Mouse (Mus musculus): Measurements from ENCODE around the gene Banp. TPM values are rescaled to one million over a fixed set of nuclear protein-coding genes. Genes with fewer than 3 reads are reported as not detected.

Gene Banp
- polyA plus RNA-seq, 1 experiment from 2014 or later, result 53.0 TPM

GRCm38 (mm10) chr8:121981520-121981895 is 32.0 kb downstream of the Banp start:
- Histone ChIP-seq H3K27me3 (ENCODE audit: control insufficient read depth, insufficient read depth, low read depth, low read length) (no peaks in the 10 kb centered on the region), H3K4me2 (ENCODE audit: low read depth, low read length) (no peak overlapping the region), H3K4me3 (ENCODE audit: low read length) (no peak overlapping the region), H3K9me3 (ENCODE audit: control insufficient read depth, low read length) (no peaks in the 10 kb centered on the region), H3K9ac (ENCODE audit: low read length) (no peak overlapping the region), H3K4me1 (replicated peaks; ENCODE audit: control insufficient read depth, insufficient read depth, low read length) (no peaks in the 10 kb centered on the region), H3K27ac (ENCODE audit: low read length) (no peak overlapping the region), H3K36me3 (ENCODE audit: control insufficient read depth, insufficient read depth, low read length) (peaks cover 22% of the 10 kb centered on the region)
- 81% methylated on average over 7 of the region's 7 CpGs for WGBS
- no peak for ATAC-seq (ENCODE audit: low read depth)

- Histone ChIP-seq H3K36me3 (ENCODE audit: control insufficient read depth, insufficient read depth, low read length) (peaks cover 15% of the 10 kb centered on the region), H3K9me3 (ENCODE audit: control insufficient read depth, low read length) (no peaks in the 10 kb centered on the region), H3K27ac (ENCODE audit: low read length) (no peak overlapping the region), H3K4me2 (ENCODE audit: low read depth, low read length) (no peak overlapping the region), H3K9ac (ENCODE audit: low read length) (no peak overlapping the region), H3K4me3 (ENCODE audit: low read length) (no peak overlapping the region), H3K4me1 (replicated peaks; ENCODE audit: control insufficient read depth, insufficient read depth, low read length) (no peaks in the 10 kb centered on the region), H3K27me3 (ENCODE audit: control insufficient read depth, insufficient read depth, low read depth, low read length) (no peaks in the 10 kb centered on the region)
- no peak for ATAC-seq (ENCODE audit: low read depth)
- WGBS, result 87% methylated on average over 3 of the region's 3 CpGs
Measured at GRCm38 (mm10) chr8:121985673-121986072, 36.1 kb downstream of the Banp start.

GRCm38 (mm10) chr8:121987892-121988291 is 38.3 kb downstream of the Banp start:
- WGBS, result 75% methylated on average over 5 of the region's 5 CpGs
- no peaks in the 10 kb centered on the region for H3K9me3 ChIP-seq (ENCODE audit: control insufficient read depth, low read length)
- no peak overlapping the region for H3K4me3 ChIP-seq (ENCODE audit: low read length)
- no peak overlapping the region for H3K27ac ChIP-seq (ENCODE audit: low read length)
- H3K36me3 ChIP-seq (ENCODE audit: control insufficient read depth, insufficient read depth, low read length), result peaks cover 13% of the 10 kb centered on the region
- no peak overlapping the region for H3K4me2 ChIP-seq (ENCODE audit: low read depth, low read length)
- no peak overlapping the region for H3K9ac ChIP-seq (ENCODE audit: low read length)
- ATAC-seq (ENCODE audit: low read depth), result no peak
- no peaks in the 10 kb centered on the region for H3K4me1 ChIP-seq (replicated peaks; ENCODE audit: control insufficient read depth, insufficient read depth, low read length)
- no peaks in the 10 kb centered on the region for H3K27me3 ChIP-seq (ENCODE audit: control insufficient read depth, insufficient read depth, low read depth, low read length)

GRCm38 (mm10) chr8:121990506-121991255 is 41.1 kb downstream of the Banp start:
- ATAC-seq (ENCODE audit: low read depth), result no peak
- Histone ChIP-seq H3K36me3 (ENCODE audit: control insufficient read depth, insufficient read depth, low read length) (peaks cover 16% of the 10 kb centered on the region), H3K9me3 (ENCODE audit: control insufficient read depth, low read length) (no peaks in the 10 kb centered on the region)

GRCm38 (mm10) chr8:121991611-121992010 is 42.1 kb downstream of the Banp start:
- Histone ChIP-seq H3K27me3 (ENCODE audit: control insufficient read depth, insufficient read depth, low read depth, low read length) (no peaks in the 10 kb centered on the region), H3K9ac (ENCODE audit: low read length) (no peak overlapping the region), H3K4me1 (replicated peaks; ENCODE audit: control insufficient read depth, insufficient read depth, low read length) (no peaks in the 10 kb centered on the region), H3K4me2 (ENCODE audit: low read depth, low read length) (no peak overlapping the region), H3K4me3 (ENCODE audit: low read length) (no peak overlapping the region), H3K9me3 (ENCODE audit: control insufficient read depth, low read length) (no peaks in the 10 kb centered on the region), H3K27ac (ENCODE audit: low read length) (no peak overlapping the region), H3K36me3 (ENCODE audit: control insufficient read depth, insufficient read depth, low read length) (peaks cover 16% of the 10 kb centered on the region)
- 83% methylated on average over 7 of the region's 7 CpGs for WGBS
- ATAC-seq (ENCODE audit: low read depth), result no peak

More at GRCm38 (mm10) chr8:121990506-121991255, 41.1 kb downstream of the Banp start:
- Histone ChIP-seq H3K27me3 (ENCODE audit: control insufficient read depth, insufficient read depth, low read depth, low read length) (no peaks in the 10 kb centered on the region), H3K4me1 (replicated peaks; ENCODE audit: control insufficient read depth, insufficient read depth, low read length) (no peaks in the 10 kb centered on the region), H3K9ac (ENCODE audit: low read length) (no peak overlapping the region), H3K4me2 (ENCODE audit: low read depth, low read length) (no peak overlapping the region), H3K27ac (ENCODE audit: low read length) (no peak overlapping the region), H3K4me3 (ENCODE audit: low read length) (no peak overlapping the region)
- WGBS, result 73% methylated on average over 9 of the region's 9 CpGs

GRCm38 (mm10) chr8:121992911-121993310 is 43.4 kb downstream of the Banp start:
- H3K36me3 ChIP-seq (ENCODE audit: control insufficient read depth, insufficient read depth, low read length), result peaks cover 22% of the 10 kb centered on the region
- no peaks in the 10 kb centered on the region for H3K9me3 ChIP-seq (ENCODE audit: control insufficient read depth, low read length)
- 71% methylated on average over 4 of the region's 4 CpGs for WGBS
- no peak overlapping the region for H3K9ac ChIP-seq (ENCODE audit: low read length)
- no peak overlapping the region for H3K4me3 ChIP-seq (ENCODE audit: low read length)
- ATAC-seq (ENCODE audit: low read depth), result no peak
- H3K4me2 ChIP-seq (ENCODE audit: low read depth, low read length), result no peak overlapping the region
- no peaks in the 10 kb centered on the region for H3K27me3 ChIP-seq (ENCODE audit: control insufficient read depth, insufficient read depth, low read depth, low read length)
- H3K4me1 ChIP-seq (replicated peaks; ENCODE audit: control insufficient read depth, insufficient read depth, low read length), result no peaks in the 10 kb centered on the region
- H3K27ac ChIP-seq (ENCODE audit: low read length), result no peak overlapping the region

GRCm38 (mm10) chr8:121995112-121995511 is 45.6 kb downstream of the Banp start:
- Histone ChIP-seq H3K4me3 (ENCODE audit: low read length) (no peak overlapping the region), H3K36me3 (ENCODE audit: control insufficient read depth, insufficient read depth, low read length) (peaks cover 20% of the 10 kb centered on the region), H3K4me2 (ENCODE audit: low read depth, low read length) (no peak overlapping the region), H3K9ac (ENCODE audit: low read length) (no peak overlapping the region), H3K27me3 (ENCODE audit: control insufficient read depth, insufficient read depth, low read depth, low read length) (no peaks in the 10 kb centered on the region), H3K9me3 (ENCODE audit: control insufficient read depth, low read length) (no peaks in the 10 kb centered on the region), H3K4me1 (replicated peaks; ENCODE audit: control insufficient read depth, insufficient read depth, low read length) (no peaks in the 10 kb centered on the region), H3K27ac (ENCODE audit: low read length) (no peak overlapping the region)
- ATAC-seq (ENCODE audit: low read depth), result no peak
- WGBS, result 77% methylated on average over 4 of the region's 4 CpGs

GRCm38 (mm10) chr8:121995895-121996294 is 46.3 kb downstream of the Banp start:
- H3K4me2 ChIP-seq (ENCODE audit: low read depth, low read length), result no peak overlapping the region
- peaks cover 20% of the 10 kb centered on the region for H3K36me3 ChIP-seq (ENCODE audit: control insufficient read depth, insufficient read depth, low read length)
- no peaks in the 10 kb centered on the region for H3K4me1 ChIP-seq (replicated peaks; ENCODE audit: control insufficient read depth, insufficient read depth, low read length)
- ATAC-seq (ENCODE audit: low read depth), result no peak
- no peaks in the 10 kb centered on the region for H3K9me3 ChIP-seq (ENCODE audit: control insufficient read depth, low read length)
- no peak overlapping the region for H3K4me3 ChIP-seq (ENCODE audit: low read length)
- H3K27ac ChIP-seq (ENCODE audit: low read length), result no peak overlapping the region
- no peaks in the 10 kb centered on the region for H3K27me3 ChIP-seq (ENCODE audit: control insufficient read depth, insufficient read depth, low read depth, low read length)
- H3K9ac ChIP-seq (ENCODE audit: low read length), result no peak overlapping the region
- 83% methylated on average over 3 of the region's 3 CpGs for WGBS

- H3K4me3 ChIP-seq (ENCODE audit: low read length), result no peak overlapping the region
- H3K9ac ChIP-seq (ENCODE audit: low read length), result no peak overlapping the region
- ATAC-seq (ENCODE audit: low read depth), result no peak
- peaks cover 29% of the 10 kb centered on the region for H3K36me3 ChIP-seq (ENCODE audit: control insufficient read depth, insufficient read depth, low read length)
- WGBS, result 76% methylated on average over 4 of the region's 4 CpGs
- H3K9me3 ChIP-seq (ENCODE audit: control insufficient read depth, low read length), result no peaks in the 10 kb centered on the region
- no peak overlapping the region for H3K4me2 ChIP-seq (ENCODE audit: low read depth, low read length)
- no peak overlapping the region for H3K27ac ChIP-seq (ENCODE audit: low read length)
- no peaks in the 10 kb centered on the region for H3K4me1 ChIP-seq (replicated peaks; ENCODE audit: control insufficient read depth, insufficient read depth, low read length)
- no peaks in the 10 kb centered on the region for H3K27me3 ChIP-seq (ENCODE audit: control insufficient read depth, insufficient read depth, low read depth, low read length)
Measured at GRCm38 (mm10) chr8:121998631-121999030, 49.1 kb downstream of the Banp start.
